Mouse (Mus musculus) urinary bladder, postnatal 0 days (tissue): ENCODE measurements around the gene Ovol3. TPM values are rescaled to one million over a fixed set of nuclear protein-coding genes. Genes with fewer than 3 reads are reported as not detected.

Experiments used
- polyA plus RNA-seq: library from polyadenylated mRNA; unstranded; fragments of >200 nt; fragmentation: Nextera tagmentation; extraction: Ambion mirVana; gene quantifications from 2 replicates; pipeline ENCODE4 v1.2.1, GENCODE M21; 2015

Ovol3 gene
- not detected in 2 replicates for polyA plus RNA-seq

GRCm38 (mm10) chr7:30235625-30236024 lies at the start of gene Ovol3:
Gene Ovol3 (minus strand): TSS chr7:30235725.

GRCm38 (mm10) chr7:30279951-30280669 lies 44.6 kb upstream of the Ovol3 start, which contains the start of the genes Thap8 and Wdr62:
Gene Thap8 (plus strand): TSS chr7:30280094.
Gene Wdr62 (minus strand): TSS chr7:30280419.

DNA sequence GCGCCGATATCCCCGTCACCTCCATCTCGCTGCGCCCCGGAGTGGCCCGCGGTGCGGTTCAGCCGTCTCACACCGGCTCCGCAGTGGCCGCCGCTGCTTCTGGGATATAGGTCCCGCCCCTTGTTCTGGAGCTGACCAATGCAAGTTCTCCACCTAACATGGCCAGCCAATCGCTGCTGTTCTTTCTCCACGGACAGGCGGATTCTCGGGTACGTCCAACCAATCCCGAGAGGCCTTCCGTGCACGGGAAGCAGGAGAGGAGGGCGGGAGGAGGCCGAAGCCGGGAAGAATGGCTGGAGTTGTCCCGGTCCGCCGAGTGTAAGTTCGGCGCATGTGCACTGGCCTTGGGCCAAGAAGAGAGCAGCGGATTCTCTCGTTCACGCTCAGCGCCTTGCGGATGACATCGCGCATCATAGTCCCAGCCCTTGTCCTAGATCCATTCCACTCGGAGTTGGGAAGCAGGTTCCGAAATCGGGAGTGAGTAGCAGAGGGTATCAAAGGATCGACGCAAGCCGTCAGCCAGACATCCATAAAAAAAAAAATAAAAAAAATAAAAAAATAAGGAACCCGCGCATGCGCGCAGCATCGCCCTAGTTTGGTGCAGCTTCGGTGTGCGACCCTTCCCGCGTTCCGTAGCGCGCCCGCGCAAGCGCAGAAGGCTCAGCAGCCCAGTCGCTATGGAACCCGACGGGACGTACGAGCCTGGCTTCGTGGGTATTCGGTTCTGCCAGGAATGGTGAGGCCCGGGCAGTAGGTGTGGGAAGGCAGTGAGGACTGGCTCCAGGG lies 3.7 kb downstream of the Ovol3 start, which contains the start of the genes Polr2i and Tbcb:
TSS of gene Polr2i (plus strand) at position 280 of the 786 bp plus-strand sequence.
TSS of gene Tbcb (minus strand) at position 604 of the 786 bp plus-strand sequence.

GRCm38 (mm10) chr7:30198481-30198971 lies 37.0 kb downstream of the Ovol3 start, which contains the start of gene Capns1:
Gene Capns1 (minus strand): TSS chr7:30198811.

GRCm38 (mm10) chr7:30183879-30184289 lies 51.6 kb downstream of the Ovol3 start, which contains the start of gene Cox7a1:
Gene Cox7a1 (plus strand): TSS chr7:30184144.

Other genes with a start within 250 kb of the Ovol3 start
- gene Zfp14, start 184.3 kb downstream of the Ovol3 start, polyA plus RNA-seq, result 1.2 TPM in 2 replicates
- gene Zfp82, start 162.8 kb downstream of the Ovol3 start, polyA plus RNA-seq, result 2.1 and 2.2 TPM in 2 replicates
- not detected in 2 replicates for gene Gm26920, start 145.3 kb downstream of the Ovol3 start, polyA plus RNA-seq
- 2.9 and 3.6 TPM in 2 replicates for gene Zfp566, start 145.2 kb downstream of the Ovol3 start, polyA plus RNA-seq
- 44.4 and 53.0 TPM in 2 replicates for gene Zfp260, start 140.9 kb downstream of the Ovol3 start, polyA plus RNA-seq
- gene Zfp382, start 113.8 kb downstream of the Ovol3 start, polyA plus RNA-seq, result 4.2 and 4.5 TPM in 2 replicates
- 5.7 and 6.8 TPM in 2 replicates for gene Zfp146, start 66.0 kb downstream of the Ovol3 start, polyA plus RNA-seq
- 21.7 and 23.2 TPM in 2 replicates for gene Cox7a1, start 51.6 kb downstream of the Ovol3 start, polyA plus RNA-seq
- 152 and 156 TPM in 2 replicates for gene Capns1, start 36.9 kb downstream of the Ovol3 start, polyA plus RNA-seq
- gene Polr2i, start 3.8 kb downstream of the Ovol3 start, polyA plus RNA-seq, result 74.1 and 98.9 TPM in 2 replicates
- gene Tbcb, start 3.5 kb downstream of the Ovol3 start, polyA plus RNA-seq, result 151 and 152 TPM in 2 replicates
- gene Thap8, start 44.4 kb upstream of the Ovol3 start, polyA plus RNA-seq, result 0.35 and 0.42 TPM in 2 replicates
- 1.8 and 3.0 TPM in 2 replicates for gene Wdr62, start 44.7 kb upstream of the Ovol3 start, polyA plus RNA-seq
- gene Clip3, start 56.0 kb upstream of the Ovol3 start, polyA plus RNA-seq, result 13.0 and 13.9 TPM in 2 replicates
- gene Alkbh6, start 73.0 kb upstream of the Ovol3 start, polyA plus RNA-seq, result 44.3 and 50.6 TPM in 2 replicates
- 3.8 and 4.1 TPM in 2 replicates for gene Syne4, start 79.1 kb upstream of the Ovol3 start, polyA plus RNA-seq
- gene E130208F15Rik, start 86.0 kb upstream of the Ovol3 start, polyA plus RNA-seq, result not detected in 2 replicates
- 15.7 and 16.6 TPM in 2 replicates for gene Sdhaf1, start 88.2 kb upstream of the Ovol3 start, polyA plus RNA-seq
- gene Lrfn3, start 127.0 kb upstream of the Ovol3 start, polyA plus RNA-seq, result 2.8 and 3.7 TPM in 2 replicates
- gene Tyrobp, start 178.0 kb upstream of the Ovol3 start, polyA plus RNA-seq, result 74.3 and 230 TPM in 2 replicates
- 2.4 and 10.2 TPM in 2 replicates for gene Hcst, start 184.1 kb upstream of the Ovol3 start, polyA plus RNA-seq
- 0.84 and 1.4 TPM in 2 replicates for gene Nfkbid, start 186.0 kb upstream of the Ovol3 start, polyA plus RNA-seq
- 8.7 and 9.1 TPM in 2 replicates for gene Aplp1, start 209.8 kb upstream of the Ovol3 start, polyA plus RNA-seq
- not detected in 2 replicates for gene Kirrel2, start 222.0 kb upstream of the Ovol3 start, polyA plus RNA-seq
- gene Nphs1, start 222.6 kb upstream of the Ovol3 start, polyA plus RNA-seq, result 0.12 TPM in 1 of 2 replicates, not detected in the other